Mouse (Mus musculus) cerebellum, adult 2 months (tissue): ENCODE measurements around the gene N4bp1. TPM values are rescaled to one million over a fixed set of nuclear protein-coding genes. Genes with fewer than 3 reads are reported as not detected.
A peak's percentile ranks its signal among the peaks of the same experiment; 100 is the strongest.

Source experiments
- DNase-seq, 2 experiments: peaks; one replicate each; pipeline ENCODE4 v3.0.0; 2021
- H3K27ac ChIP-seq: fragments of 200-500 bp; 2 replicates; pipeline ENCODE4 v1.5.1; 2012; ENCODE audit warnings: low read length, control low read depth, inconsistent platforms; ENCODE audit not compliant: insufficient read depth
- H3K27me3 ChIP-seq: fragments of 200-500 bp; 2 replicates; pipeline ENCODE4 v1.6.1; 2012; ENCODE audit warnings: inconsistent platforms, mild to moderate bottlenecking, low read length, moderate library complexity; ENCODE audit not compliant: control insufficient read depth, insufficient read depth
- H3K4me1 ChIP-seq: fragments of 200-500 bp; 2 replicates; pipeline ENCODE4 v1.6.1; 2011; ENCODE audit warnings: low read length; ENCODE audit not compliant: control insufficient read depth, insufficient read depth
- H3K4me3 ChIP-seq: fragments of 200-500 bp; replicated peaks from 2 replicates; pipeline ENCODE3; 2011; ENCODE audit warnings: mild to moderate bottlenecking, low read depth, low read length, control low read depth; ENCODE audit not compliant: insufficient read depth
- CTCF ChIP-seq: fragments of 200-500 bp; IDR thresholded peaks from 2 replicates; pipeline ENCODE4 v1.5.1; 2011; ENCODE audit warnings: low read depth, mild to moderate bottlenecking, control low read depth, low read length, moderate library complexity, borderline replicate concordance; ENCODE audit not compliant: insufficient read depth
- POLR2A ChIP-seq: fragments of 200-500 bp; IDR thresholded peaks from 2 replicates; pipeline ENCODE4 v1.6.1; 2011; ENCODE audit warnings: low read length, control low read depth, borderline replicate concordance; ENCODE audit not compliant: insufficient read depth
- WGBS: fragments of 180-500 bp; shearing (Covaris S2); methylation state at CpG from one replicate; pipeline ENCODE4 v1.1.7; 2018; 5-methylcytosine and 5-hydroxymethylcytosine counted together
- polyA plus RNA-seq: library from polyadenylated mRNA; depleted of rRNA; stranded (reverse); fragments of >200 nt; gene quantifications from 2 replicates; pipeline ENCODE4 v1.2.3, GENCODE M21; 2012

Gene N4bp1
- polyA plus RNA-seq, 1 experiment, result 20.2 TPM

GRCm38 (mm10) chr8:86894194-86894761, 9.2 kb upstream of the N4bp1 start:
- no peak for DNase-seq
- Histone ChIP-seq H3K27ac (no peak overlapping the region), H3K4me1 (no peaks in the 10 kb centered on the region), H3K27me3 (no peaks in the 10 kb centered on the region), H3K4me3 (no peak overlapping the region)
- 88% methylated on average over 6 of the region's 6 CpGs for WGBS
- TF ChIP-seq POLR2A (no peak), CTCF (no peak)

DNA sequence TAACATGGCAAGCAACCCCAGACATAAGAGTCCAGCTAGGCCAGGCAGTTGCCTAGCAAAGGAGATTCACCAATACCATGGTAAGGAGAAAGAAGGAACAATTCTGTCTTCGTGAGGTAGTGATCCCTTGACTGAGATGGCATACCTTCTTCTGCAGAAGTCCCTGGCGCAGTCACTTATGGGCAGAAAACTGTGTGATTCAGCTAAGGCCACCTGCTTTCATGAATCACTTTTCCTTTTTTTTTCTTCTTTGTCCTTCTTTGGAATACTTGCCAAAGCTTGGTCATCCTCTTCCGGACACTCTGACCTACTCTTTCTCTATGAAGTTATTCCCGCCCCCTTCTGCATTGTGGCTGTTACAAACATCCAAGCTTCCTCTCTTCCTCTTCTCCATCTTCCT, 8.5 kb upstream of the N4bp1 start:
- H3K4me3 ChIP-seq, result no peak overlapping the region
- TF ChIP-seq CTCF (no peak), POLR2A (no peak)
- H3K27me3 ChIP-seq, result no peaks in the 10 kb centered on the region
- no peak overlapping the region for H3K27ac ChIP-seq
- WGBS, result 91% methylated on average over 4 of the region's 4 CpGs
- no peaks in the 10 kb centered on the region for H3K4me1 ChIP-seq
- no peak for DNase-seq

- 65% methylated on average over 1 of the region's 1 CpGs for WGBS
- TF ChIP-seq CTCF (no peak), POLR2A (no peak)
- Histone ChIP-seq H3K27ac (no peak overlapping the region), H3K27me3 (no peaks in the 10 kb centered on the region), H3K4me1 (no peaks in the 10 kb centered on the region), H3K4me3 (no peak overlapping the region)
- DNase-seq, result no peak
Measured at GRCm38 (mm10) chr8:86891533-86891932, 6.5 kb upstream of the N4bp1 start.

DNA sequence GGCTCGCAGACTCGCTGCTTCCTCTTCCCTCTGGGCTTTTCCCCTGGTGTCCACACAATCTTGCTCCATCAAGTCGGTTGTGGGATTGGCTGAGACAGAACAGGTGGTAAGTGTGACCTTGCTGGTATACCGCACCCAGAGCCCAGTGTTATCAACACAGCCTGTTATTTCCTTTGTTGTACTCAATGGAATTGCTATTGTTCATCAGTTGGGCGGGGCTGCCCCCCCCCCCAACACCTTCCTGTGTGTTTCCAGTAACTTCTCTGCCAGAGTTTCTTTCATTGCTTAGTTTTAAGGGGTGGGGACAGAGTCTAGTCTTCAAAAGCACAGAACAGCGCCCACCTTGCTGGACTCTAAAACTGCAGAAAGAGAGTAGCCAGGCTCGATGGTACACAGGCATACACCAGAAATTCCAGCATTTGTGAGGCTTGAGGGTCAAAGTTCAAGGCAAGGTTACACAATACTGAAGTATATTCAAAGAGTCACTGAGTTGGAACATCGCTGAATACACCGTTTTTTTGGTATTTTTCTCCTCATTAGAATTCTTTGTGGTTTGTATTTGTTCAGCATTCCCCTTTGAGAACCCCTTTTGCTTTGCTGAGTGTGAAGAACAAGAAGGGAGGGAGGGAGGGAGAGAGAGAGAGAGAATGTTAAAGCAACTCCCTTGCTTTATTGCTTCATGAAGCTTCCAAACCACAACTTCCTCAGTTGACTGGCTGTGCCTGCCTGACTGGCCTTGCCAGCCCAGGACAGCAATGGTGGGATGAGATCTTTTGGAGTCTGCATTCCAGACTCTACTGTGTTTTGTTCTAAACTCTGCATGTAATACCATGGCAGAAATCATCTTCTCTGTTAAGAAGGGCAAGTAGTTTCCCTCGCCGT, 3.2 kb upstream of the N4bp1 start:
- no peak overlapping the region for H3K4me3 ChIP-seq
- no peaks in the 10 kb centered on the region for H3K27me3 ChIP-seq
- DNase-seq, result no peak
- 68% methylated on average over 11 of the region's 11 CpGs for WGBS
- peaks cover under 1% of the 10 kb centered on the region; the same call in 1 of the 2 replicates for H3K4me1 ChIP-seq
- no peak for TF ChIP-seq POLR2A
- TF ChIP-seq CTCF, result no peak
- H3K27ac ChIP-seq, result no peak overlapping the region

- Histone ChIP-seq H3K4me3 (peak overlapping the region; percentile 67), H3K27ac (peak overlapping the region; percentile 90; the same call in 1 of the 2 replicates), H3K4me1 (peaks cover 20% of the 10 kb centered on the region), H3K27me3 (no peaks in the 10 kb centered on the region)
- TF ChIP-seq CTCF (no peak), POLR2A (no peak)
- WGBS, result under 1% methylated on average over 16 of the region's 16 CpGs
- peak; percentile 40 to 42 for DNase-seq
Measured at GRCm38 (mm10) chr8:86884067-86884466, 991 bp downstream of the N4bp1 start.

GRCm38 (mm10) chr8:86882568-86883478, 2.2 kb downstream of the N4bp1 start:
- H3K27ac ChIP-seq, result no peak overlapping the region
- DNase-seq, result no peak
- WGBS, result 47% methylated on average over 11 of the region's 11 CpGs
- no peak for TF ChIP-seq POLR2A
- no peak for TF ChIP-seq CTCF
- no peaks in the 10 kb centered on the region for H3K27me3 ChIP-seq
- H3K4me1 ChIP-seq, result peaks cover 20% of the 10 kb centered on the region
- peak overlapping the region; percentile 29 for H3K4me3 ChIP-seq

- no peaks in the 10 kb centered on the region for H3K27me3 ChIP-seq
- H3K4me3 ChIP-seq, result no peak overlapping the region
- no peak for DNase-seq
- H3K27ac ChIP-seq, result no peak overlapping the region
- peaks cover 23% of the 10 kb centered on the region for H3K4me1 ChIP-seq
- 64% methylated on average over 9 of the region's 9 CpGs for WGBS
- TF ChIP-seq POLR2A (no peak), CTCF (no peak)
Measured at GRCm38 (mm10) chr8:86881951-86882350, 3.1 kb downstream of the N4bp1 start.
